Mouse (Mus musculus): ENCODE measurements at regions not wholly inside any gene's neighbourhood (a gene's known extent, or its start where the extent isn't known, plus 50 kb on each side); places are given as distances from the start of the nearest gene placed in this dataset.
"Not testable (repeated sequence)": the region's sequence is repeated elsewhere in the genome, so short reads cannot be mapped to it uniquely, and the experiment has no call there.

DNA sequence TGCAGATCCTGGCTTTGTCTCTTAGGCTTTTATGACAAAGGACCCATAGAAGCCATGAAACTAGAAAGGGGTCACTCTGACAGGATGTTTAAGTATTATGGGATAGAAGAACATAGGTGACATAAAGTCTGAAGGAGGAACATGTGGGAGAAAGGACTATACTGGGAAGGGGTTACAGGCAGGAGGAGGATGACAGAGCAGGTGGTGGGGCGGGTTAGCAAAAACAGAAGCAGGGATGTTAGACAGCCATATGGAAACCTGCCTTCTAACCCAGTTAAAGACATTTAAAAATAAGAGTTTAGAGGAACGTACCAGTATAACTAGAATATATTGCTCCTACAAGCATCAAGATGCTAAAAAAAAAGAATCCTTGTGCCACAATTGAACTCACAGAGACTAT lies 438.9 kb upstream of the Htr2a start:
- no peak for DNase-seq (ENCODE audit: low read depth, low spot score)

DNA sequence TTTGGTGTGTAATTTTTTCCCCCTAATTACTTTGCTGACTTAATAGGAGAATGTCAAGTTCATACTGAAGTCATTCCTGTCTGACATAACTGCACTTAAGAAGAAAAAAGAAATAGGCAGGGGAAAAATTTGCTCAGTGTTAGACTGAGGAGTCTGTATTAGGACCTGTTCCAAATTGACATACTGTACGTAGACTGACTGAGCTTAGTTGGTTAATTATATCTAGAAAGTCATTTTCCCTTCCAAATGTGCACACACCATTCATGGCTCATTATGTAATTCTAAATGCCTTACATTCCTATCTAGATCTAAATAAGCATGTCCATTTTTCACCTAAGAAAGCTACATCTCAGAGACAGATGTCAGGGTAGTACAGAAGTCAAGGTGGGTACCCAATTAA lies 435.6 kb upstream of the Htr2a start:
- DNase-seq (ENCODE audit: low read depth, low spot score), result no peak

DNA sequence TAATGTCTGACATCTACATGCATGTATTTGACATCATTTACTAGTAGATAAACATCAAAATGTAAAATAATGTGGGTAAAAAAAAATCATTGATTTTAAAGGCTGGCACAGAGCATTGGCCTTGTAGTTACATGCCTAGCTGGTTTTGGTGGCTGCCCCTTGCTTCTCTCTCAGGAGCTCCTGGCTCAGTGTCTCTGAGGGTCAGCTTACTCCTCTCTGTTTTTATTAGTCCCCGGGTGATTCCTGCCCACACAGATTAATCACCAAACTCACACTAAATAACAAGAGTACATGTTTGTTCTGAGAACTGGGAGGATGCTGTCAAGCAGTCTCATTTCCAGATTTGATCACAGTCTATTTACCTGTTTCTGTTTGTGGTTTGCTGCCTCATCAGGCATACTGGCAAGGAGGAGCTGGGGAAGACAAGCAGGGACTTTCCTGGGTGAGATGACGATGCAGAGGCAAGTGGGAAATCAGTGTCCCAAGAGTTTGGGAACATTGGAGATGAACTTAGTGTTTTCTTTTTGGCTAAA lies 422.7 kb upstream of the Htr2a start:
- no peak for DNase-seq (ENCODE audit: low read depth, low spot score)

DNA sequence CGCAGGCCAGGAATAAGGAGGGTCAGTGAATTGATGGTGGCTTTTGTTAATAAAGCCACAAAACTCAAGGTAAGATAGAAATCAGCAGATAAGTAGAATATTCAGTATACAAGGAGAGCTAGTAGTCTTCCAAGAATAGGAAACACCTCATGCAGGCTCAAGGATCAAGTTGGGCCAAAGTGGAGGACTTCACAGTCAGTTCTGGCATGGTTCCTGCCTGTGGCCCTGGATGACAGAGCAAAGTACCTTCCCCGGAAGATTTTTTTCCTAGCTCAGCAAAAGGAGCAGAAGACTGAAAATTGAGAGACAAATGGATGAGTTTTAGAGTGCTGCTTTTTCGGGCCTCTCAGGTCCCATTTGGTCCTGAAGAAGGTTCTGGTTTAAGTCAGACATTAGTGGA lies 420.9 kb upstream of the Htr2a start:
- no peak for DNase-seq (ENCODE audit: low read depth, low spot score)

DNA sequence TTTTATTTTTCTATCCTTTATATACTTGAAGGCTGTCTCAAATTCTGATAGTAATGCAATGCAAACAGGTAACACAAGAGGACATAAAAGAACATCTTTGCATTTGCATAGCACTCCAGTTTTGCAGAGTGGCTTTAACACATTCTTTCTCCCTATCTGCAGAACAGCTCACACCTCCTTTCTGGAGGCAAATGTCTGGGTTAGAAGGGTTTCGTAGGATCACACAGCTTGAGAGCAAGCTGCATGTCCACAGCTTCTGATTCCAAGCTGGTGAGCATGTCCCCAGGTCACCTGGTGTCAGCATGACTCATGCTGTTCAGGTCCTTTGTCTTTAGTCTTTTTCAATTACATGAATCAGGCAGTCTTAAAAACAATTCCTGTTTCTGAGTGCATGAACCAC lies 418.5 kb upstream of the Htr2a start:
- DNase-seq (ENCODE audit: low read depth, low spot score), result no peak

DNA sequence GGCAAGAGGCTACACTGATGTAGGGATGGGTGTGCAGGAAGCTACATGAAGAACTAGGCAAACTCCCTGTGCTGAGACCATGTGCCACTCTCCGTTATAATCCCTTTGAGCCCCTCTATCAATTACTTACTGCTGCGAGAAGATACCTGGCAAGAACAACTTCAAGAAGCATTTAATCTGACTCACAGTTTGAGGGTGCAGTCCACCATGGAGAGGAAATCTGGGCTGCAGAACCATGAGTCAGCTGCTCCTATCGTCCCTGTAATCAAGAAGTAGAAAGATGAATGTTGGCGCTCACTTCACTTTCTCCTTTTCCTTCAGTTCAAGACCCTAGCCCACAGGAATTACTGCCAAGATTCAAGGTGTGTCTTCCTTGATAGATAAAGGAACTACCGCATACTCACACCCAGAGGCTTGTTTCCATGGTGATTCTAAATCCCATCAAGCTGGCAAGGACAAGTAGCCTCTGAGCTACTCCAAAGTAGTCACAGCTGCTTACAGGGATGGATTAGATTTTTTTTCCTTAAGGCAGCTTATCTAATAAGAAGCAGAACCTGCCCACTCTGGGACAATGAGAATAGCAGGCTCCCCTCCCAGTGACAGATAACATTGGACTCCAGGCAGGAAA lies 411.0 kb upstream of the Htr2a start:
- no peak for DNase-seq (ENCODE audit: low read depth, low spot score)

DNA sequence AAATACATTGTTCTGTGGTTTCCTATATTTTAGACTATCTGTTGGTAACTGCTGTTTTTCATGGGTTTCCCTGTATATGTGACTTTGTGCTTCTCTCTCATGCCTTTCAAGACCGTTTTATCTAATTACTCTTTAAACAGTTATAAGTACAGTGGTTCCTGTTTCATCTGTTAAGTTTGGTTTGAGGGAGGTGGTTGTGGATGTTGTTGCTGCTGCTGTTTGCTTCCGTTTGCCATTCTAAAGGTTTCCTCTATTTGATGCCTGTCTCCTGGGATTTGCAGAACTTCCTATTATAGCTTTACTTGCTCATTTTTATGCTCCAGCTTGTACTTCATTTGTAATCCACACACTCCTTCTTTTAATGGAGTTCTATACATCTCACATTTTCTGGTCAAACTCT lies 400.4 kb upstream of the Htr2a start:
- no peak for DNase-seq (ENCODE audit: low read depth, low spot score)

DNA sequence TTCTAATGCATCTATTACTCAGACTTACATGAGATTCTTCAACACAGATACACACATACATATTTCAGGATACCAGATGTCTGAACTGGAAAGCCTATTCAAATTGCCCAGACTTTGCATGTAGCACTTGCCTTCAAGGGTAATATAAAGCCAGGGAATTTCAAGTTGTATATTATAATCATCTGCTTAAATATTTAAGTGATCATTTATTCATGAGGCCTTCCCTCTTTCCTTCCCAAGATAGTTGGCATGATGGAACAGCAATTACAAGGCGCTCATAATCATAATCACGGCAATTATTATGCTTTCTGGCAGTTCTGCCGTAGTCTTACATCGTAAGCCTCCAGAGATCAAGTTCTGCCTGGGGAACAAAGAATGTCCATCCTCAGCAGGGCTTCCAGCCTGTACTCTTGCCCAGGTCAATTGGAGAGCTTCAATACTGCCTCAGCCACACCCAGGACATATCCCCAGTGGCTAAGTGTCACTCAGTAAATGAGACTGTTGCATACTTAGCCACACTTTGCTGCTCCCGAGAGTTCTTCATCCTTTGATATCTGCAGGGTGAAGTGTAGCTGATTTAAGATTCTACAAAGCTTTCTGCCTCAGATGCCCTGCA lies 391.3 kb upstream of the Htr2a start:
- no peak for DNase-seq (ENCODE audit: low read depth, low spot score)

DNA sequence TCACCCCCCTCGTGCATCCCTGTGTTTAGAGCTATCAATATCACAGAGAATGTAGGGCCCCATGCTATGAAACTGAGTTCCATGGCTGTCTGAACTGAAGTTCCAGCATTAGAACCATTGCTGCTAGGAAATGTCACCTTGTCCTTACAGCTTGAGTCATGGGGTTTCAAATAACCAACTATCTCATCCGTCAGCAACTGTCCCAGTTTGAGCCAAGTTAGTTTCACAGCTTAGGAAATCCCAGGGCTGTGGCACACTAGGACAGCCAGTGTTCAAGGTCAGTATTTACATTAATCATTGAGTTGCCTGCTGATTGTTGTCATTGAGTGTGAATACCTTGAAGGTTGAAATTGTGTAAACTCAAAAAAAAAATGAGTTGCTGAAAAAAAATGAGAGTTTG lies 390.6 kb upstream of the Htr2a start:
- DNase-seq (ENCODE audit: low read depth, low spot score), result no peak

DNA sequence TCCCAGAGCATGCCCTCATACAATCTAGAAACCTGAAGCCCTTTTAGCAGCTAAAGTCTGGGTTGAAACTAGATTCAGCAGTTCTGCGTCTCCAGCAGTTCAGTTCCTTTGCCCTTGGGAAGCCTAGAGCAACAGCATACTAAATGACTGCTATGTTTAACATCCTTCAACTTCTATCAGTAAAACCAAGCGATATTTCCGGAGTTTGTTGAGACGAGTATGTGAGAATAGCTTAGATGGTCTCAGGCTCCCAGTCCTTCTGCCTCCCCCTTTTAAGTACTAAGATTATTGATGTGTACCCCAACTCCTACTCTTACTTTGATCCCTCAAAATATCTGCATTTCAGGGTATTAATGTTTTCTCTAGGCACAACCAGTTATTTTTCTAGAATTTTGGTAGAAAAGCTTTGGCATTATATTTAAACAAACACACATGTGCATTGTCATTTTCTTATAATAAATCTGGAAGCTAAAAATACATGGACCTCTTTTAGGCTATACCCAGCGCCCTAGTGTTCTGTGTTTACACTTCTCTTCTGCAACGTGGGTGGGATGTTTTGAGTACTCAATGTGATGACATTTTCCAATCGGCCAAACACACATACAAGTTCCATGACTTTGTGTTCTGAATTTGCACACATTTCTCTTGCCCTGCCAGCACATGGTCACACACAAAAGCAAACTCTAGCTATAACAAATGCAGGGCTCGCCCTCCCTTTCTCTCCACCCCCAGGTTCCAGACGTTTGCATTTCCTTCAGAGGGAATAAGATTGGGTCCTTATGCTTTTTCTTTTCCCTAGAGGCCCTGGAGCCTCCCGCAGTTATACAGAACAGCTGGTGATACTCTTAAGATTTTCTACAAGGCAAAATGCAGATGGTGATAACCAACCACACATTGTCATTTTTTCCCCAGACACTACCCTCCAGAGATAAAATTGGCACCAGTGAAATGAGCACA lies 388.2 kb upstream of the Htr2a start:
- DNase-seq (ENCODE audit: low read depth, low spot score), result no peak

DNA sequence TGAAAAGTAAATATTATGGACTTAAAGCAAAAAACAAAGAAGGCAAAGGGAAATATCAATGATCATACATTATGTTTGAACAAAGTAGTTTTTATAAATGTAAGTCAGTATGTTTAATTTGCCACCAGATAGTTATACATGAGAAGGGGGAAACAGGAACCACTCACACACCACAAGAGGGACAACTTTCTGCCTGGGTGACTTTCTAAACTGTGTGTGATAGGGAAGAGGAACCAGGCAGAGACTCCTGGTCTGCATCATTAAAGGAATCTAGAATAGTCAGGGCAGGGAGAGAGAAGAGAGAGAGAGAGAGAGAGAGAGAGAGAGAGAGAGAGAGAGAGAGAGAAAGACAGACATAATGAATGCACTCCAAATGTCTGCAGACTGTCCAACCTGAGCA lies 385.6 kb upstream of the Htr2a start:
- DNase-seq (ENCODE audit: low read depth, low spot score), result no peak

DNA sequence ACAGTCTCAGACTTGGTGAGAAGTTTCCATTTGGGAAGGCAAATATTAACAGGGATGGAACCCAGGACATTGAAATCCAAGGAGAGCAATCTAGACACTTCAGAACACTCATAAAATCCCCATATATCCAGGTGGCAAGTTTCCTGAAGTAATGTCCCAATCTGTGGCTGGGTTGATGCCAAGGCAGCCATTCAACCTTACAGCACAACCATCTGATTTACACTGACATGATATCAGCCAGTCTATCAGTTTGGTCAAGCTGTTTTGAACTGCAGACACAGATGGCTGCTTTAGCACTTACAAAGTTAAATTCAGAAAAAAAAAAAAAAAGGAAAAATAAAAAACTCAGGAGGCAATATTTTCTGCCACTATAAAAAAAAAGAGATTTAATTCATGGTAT lies 381.2 kb upstream of the Htr2a start:
- DNase-seq (ENCODE audit: low read depth, low spot score), result no peak

DNA sequence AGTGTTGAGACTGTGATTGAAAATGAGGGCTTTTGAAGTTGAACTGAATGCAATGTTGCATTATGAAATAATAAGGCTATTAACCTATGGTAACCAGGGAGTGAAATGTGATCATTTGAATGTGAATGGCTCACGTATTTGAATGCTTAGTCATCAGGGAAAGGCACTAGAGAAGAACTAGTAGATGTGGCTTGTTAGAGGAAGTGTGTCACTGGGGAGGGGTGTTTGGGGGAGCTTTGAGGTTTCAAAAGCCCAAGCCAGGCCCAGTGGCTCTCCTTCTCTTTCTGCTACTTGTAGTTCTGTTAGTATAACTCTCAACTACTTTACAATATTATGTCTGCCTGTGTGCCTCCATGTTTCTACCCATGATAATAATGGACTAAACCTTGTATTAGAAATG lies 373.6 kb upstream of the Htr2a start:
- no peak for DNase-seq (ENCODE audit: low read depth, low spot score)

DNA sequence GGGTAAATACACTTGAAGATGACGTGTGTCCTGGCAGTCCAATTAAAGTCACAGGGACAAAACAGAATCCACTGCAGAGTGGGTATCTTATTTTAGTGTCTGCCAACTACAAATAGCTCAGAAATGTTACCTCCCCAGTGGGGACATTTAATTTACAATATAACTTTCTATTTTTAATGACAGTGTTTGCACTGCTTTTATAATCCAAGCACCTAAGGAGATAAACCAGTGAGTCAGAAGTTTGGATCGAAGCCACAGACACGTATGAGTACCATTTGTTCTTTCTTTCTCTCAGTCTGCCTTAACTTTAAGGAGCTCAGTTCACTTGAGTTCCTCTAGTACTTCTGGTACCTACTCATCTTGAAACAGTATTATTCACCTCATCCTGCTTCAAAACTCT lies 346.1 kb upstream of the Htr2a start:
- no peak for DNase-seq (ENCODE audit: low read depth, low spot score)

DNA sequence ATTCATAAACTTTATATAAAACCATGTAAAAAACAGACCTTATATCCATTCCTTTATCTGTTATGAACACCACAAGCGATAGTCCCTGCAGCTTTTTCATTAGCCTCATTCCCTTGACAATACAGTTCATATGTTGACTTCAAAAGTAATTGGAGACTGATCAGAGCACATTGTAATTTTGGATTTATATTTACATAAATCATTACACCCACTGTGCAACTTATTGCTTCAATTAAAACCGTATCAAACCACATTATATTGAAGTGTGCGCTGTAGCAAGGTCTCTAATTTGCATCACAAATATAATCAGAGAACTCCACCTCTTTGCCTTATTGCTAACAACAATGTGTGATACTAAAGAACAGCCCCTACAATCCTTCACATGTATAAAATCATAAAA lies 336.2 kb upstream of the Htr2a start:
- no peak for DNase-seq (ENCODE audit: low read depth, low spot score)

DNA sequence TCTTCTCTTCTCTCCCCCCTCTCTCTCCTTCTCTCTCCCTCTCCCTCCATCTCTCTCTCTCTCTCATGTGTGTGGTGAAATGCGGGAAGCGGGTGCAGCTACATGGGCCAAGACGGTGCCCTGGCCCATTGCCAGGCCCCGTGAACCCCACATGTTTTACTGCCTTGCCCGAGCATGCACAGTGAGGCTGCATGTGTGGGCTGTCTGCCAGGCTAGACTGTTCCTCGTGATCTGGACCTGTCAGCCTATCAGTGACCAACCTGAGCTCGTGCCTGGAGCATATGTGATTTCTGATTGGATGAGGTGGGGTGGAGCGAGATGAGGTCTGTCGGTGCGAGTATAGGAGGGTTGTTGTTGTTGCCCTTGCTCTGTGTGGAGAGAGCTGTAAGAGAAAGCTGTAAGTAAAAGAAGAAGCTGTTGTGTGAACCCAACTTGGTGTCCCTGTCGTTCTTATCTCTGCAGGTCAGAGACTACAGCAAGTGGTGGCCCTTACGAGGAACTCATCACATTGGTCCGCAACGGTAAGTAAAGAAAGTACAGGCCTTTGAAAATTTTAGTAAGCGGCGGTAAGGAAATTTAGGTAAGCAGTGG lies 333.8 kb upstream of the Htr2a start:
- DNase-seq (ENCODE audit: low read depth, low spot score), result no peak

DNA sequence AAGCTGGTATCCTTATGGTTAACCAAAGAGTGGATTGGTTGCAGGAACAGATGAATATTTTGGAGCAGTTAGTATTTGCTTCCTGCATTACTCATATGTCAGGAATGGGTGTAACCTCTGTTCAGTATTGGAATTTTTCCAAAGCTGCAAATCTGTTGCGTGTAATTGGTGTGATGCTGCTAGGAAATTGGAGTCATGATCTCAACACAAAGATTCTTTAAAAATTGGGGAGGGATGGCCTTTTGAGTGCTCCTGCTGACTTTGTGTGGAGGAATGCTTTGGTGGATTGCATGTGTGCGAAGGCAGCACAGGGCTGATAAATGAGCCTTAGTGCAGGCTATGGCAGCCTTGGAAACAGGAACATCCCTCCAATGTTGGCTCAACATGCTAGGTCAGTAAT lies 331.2 kb upstream of the Htr2a start:
- not testable (repeated sequence) for DNase-seq (ENCODE audit: low read depth, low spot score)

DNA sequence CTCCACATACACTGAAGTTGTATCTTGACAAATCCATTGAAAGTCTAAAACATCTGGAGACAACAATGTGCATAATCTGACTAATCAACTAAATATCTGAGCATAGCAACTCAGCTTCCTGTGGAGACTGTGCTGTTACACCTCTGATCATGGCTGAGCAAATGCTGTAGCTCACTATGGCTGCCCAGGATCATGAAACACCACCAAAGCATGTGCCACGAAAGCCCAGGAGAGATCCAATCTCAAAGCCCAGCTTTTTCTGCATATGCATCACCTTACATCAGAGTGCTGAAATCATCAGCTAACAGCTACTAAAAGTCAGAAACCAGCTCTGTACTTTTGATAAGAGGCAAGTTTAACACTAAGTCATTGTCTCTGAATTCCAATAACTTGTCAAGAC lies 313.3 kb upstream of the Htr2a start:
- DNase-seq (ENCODE audit: low read depth, low spot score), result no peak

DNA sequence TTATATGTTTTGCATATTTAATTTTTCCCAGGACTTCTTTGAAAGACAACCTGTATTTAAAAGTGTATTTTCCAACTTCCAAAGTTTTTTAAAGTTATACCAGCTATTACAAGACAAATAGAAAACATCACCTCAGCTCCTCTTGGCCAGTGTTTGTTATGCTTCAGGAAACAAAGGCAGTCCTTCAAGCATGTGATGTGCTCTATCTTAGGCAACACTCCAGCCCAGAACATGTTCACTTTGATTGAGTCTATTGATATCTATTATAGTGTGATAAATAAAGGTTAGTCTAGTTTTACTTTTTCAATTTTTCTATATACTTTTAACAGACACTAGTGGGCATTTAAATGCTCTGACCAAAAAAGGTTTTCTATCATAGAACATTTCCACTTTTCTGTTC lies 289.9 kb upstream of the Htr2a start:
- no peak for DNase-seq (ENCODE audit: low read depth, low spot score)

DNA sequence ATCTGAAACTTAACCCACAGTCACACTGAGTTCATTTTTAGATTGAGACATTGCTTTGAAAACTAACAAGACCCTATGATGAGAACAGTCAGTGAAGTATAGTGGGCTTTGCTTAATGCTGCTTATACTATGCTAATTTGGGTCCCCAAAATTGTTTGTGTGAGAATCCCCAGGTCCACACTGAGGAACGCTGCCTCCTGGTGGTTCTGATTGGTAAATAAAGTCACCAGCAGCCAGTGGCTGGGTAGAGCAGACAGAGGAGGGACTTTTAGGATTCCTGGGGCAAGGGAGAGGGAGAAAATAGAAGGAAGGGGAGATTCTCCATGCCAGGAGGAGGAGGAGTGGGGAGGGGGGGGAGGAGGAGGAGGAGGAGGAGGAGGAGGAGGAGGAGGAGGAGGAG lies 288.4 kb upstream of the Htr2a start:
- no peak for DNase-seq (ENCODE audit: low read depth, low spot score)

DNA sequence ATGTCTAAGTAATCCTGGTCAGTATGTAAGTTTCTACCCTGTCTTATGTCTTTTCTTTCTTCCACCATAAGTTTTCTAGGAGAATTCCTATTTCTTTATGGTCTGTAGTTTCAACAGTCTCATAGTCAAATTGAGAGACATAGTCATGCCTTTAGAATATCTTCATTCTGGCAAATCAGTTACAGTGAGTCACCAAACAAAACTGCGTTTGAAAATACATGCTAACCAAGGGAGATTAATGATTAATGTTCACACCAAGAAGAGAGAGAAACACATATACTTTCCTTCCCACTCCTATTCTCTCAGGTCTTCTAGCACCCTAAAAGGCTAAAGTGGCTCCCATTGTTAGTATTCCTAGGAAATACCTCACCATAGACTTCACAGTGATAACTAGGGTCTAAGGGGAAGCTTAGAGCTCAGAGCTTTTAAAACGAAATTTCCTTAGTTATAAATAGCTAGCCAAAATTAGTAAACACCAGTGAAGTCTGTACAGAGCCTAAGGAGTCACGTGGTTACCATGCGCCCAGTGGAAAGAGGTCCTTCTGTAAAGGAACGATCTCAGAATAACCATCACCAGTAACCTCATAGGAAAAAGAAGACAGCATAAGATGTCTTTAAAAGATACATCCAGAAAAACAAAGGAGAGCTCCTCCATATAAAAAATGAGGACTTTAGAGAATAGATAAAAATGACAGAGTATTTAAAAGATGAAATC lies 281.8 kb upstream of the Htr2a start:
- DNase-seq (ENCODE audit: low read depth, low spot score), result no peak

Measured in retina, adult 2 months (tissue).